Mouse (Mus musculus): ENCODE measurements around the gene Nras.
A peak's percentile ranks its signal among the peaks of the same experiment; 100 is the strongest.

The Nras gene

GRCm38 (mm10) chr3:103058207-103059157 is at the start of gene Nras:
Gene Nras (plus strand): TSS chr3:103058285.
- peak; percentile 89 for DNase-seq (ENCODE audit: low spot score)

- no peak for DNase-seq (ENCODE audit: low spot score)
These were observed 40.7 kb upstream of the Nras start for GRCm38 (mm10) chr3:103017350-103017749.

GRCm38 (mm10) chr3:103019462-103019861 is 38.6 kb upstream of the Nras start:
- DNase-seq (ENCODE audit: low spot score) = no peak

GRCm38 (mm10) chr3:103020249-103020942 is 37.7 kb upstream of the Nras start, which contains the start of gene Csde1:
Gene Csde1 (plus strand): TSS chr3:103020426.
- DNase-seq (ENCODE audit: low spot score) = peak; percentile 95

- DNase-seq (ENCODE audit: low spot score) = peak; percentile 84
These were observed 37.0 kb upstream of the Nras start for GRCm38 (mm10) chr3:103020943-103021638.

GRCm38 (mm10) chr3:103026174-103026573 is 31.9 kb upstream of the Nras start:
- no peak for DNase-seq (ENCODE audit: low spot score)

- no peak for DNase-seq (ENCODE audit: low spot score)
These were observed 17.8 kb upstream of the Nras start for GRCm38 (mm10) chr3:103040285-103040684.

GRCm38 (mm10) chr3:103040861-103041379 is 17.2 kb upstream of the Nras start:
- DNase-seq (ENCODE audit: low spot score) = no peak

- no peak for DNase-seq (ENCODE audit: low spot score)
These were observed 2.0 kb upstream of the Nras start for GRCm38 (mm10) chr3:103056016-103056595.

- DNase-seq (ENCODE audit: low spot score) = no peak
These were observed 333 bp upstream of the Nras start for GRCm38 (mm10) chr3:103057752-103058151.

GRCm38 (mm10) chr3:103066927-103067326 is 8.8 kb downstream of the Nras start:
- DNase-seq (ENCODE audit: low spot score) = no peak

- no peak for DNase-seq (ENCODE audit: low spot score)
These were observed 10.9 kb downstream of the Nras start for GRCm38 (mm10) chr3:103068971-103069370.

GRCm38 (mm10) chr3:103073771-103074170 is 15.7 kb downstream of the Nras start, which contains the start of gene Ampd1:
Gene Ampd1 (plus strand): TSS chr3:103074014.
- no peak for DNase-seq (ENCODE audit: low spot score)

GRCm38 (mm10) chr3:103075871-103076270 is 17.8 kb downstream of the Nras start:
- no peak for DNase-seq (ENCODE audit: low spot score)

GRCm38 (mm10) chr3:103076476-103076875 is 18.4 kb downstream of the Nras start:
- no peak for DNase-seq (ENCODE audit: low spot score)

GRCm38 (mm10) chr3:103079301-103079700 is 21.2 kb downstream of the Nras start:
- DNase-seq (ENCODE audit: low spot score) = no peak

GRCm38 (mm10) chr3:103081051-103081450 is 23.0 kb downstream of the Nras start:
- no peak for DNase-seq (ENCODE audit: low spot score)

GRCm38 (mm10) chr3:103081861-103082453 is 23.9 kb downstream of the Nras start:
- DNase-seq (ENCODE audit: low spot score) = no peak

- DNase-seq (ENCODE audit: low spot score) = no peak
These were observed 24.7 kb downstream of the Nras start for GRCm38 (mm10) chr3:103082761-103083160.

GRCm38 (mm10) chr3:103085986-103086385 is 27.9 kb downstream of the Nras start:
- DNase-seq (ENCODE audit: low spot score) = no peak

- DNase-seq (ENCODE audit: low spot score) = no peak
These were observed 33.7 kb downstream of the Nras start for GRCm38 (mm10) chr3:103091753-103092152.

Measured in spleen, adult 12 weeks (tissue).